Mouse (Mus musculus): ENCODE data around the gene Bcas2. TPM values are rescaled to one million over a fixed set of nuclear protein-coding genes. Genes with fewer than 3 reads are reported as not detected.
"Not testable (repeated sequence)": the region's sequence is repeated elsewhere in the genome, so short reads cannot be mapped to it uniquely, and the experiment has no call there.

The Bcas2 gene
- polyA plus RNA-seq, 1 experiment from 2014 or later: 196 TPM

DNA sequence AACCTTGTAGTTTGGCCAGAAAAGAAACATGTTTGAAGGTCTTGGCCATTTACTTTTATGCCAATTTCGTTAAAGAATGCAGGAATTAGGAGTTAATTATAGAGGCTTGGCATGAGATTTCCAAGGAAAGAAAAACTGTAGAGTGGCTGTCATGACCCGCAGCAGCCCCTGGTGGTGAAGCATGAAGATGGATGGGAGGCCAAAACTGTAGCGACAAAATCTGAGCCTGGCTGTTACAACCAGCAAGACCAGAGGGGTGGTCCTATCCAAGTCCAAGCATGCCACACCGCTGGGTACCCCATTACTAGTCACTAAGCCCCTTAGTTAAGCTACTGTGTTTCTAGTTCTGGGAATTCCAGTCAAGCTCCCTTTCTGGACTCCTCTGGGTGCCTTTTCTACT, 9.7 kb downstream of the Bcas2 start:
- Histone ChIP-seq H3K36me3 (ENCODE audit: control insufficient read depth, insufficient read depth, low read length) (peaks cover 31% of the 10 kb centered on the region), H3K27ac (ENCODE audit: low read depth, low read length) (no peak overlapping the region), H3K9me3 (replicated peaks; ENCODE audit: control insufficient read depth, low read length) (no peaks in the 10 kb centered on the region), H3K4me1 (ENCODE audit: control insufficient read depth, insufficient read depth, low read length) (no peaks in the 10 kb centered on the region), H3K4me3 (ENCODE audit: low read depth, low read length) (no peak overlapping the region), H3K4me2 (ENCODE audit: low read length) (no peak overlapping the region), H3K9ac (ENCODE audit: low read length) (no peak overlapping the region), H3K27me3 (replicated peaks; ENCODE audit: control insufficient read depth, insufficient read depth, low read length) (no peaks in the 10 kb centered on the region)
- DNase-seq (ENCODE audit: low spot score): no peak
- no peak for ATAC-seq
- WGBS: 58% methylated on average over 4 of the region's 4 CpGs

DNA sequence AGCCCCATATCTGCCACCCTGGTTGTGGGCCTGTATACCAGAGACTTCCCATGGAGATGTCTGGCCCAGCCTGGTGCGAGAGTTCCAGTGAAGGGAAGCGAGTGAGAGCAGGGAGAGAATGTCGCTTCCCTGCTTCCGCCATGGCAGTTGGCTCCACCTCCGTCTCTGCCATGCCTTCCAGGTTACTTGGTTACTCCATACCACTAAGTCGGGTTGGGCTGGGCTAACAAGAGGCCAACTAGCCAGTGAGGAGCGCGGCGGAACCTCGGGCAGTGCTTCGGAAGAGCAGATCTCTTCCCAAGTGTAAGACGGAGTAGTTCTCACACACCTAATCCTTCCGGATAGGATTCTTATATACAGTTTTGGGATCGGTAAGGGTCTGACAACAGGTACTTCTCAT, 11.4 kb downstream of the Bcas2 start:
- Histone ChIP-seq H3K9me3 (replicated peaks; ENCODE audit: control insufficient read depth, low read length) (no peaks in the 10 kb centered on the region), H3K4me3 (ENCODE audit: low read depth, low read length) (no peak overlapping the region), H3K9ac (ENCODE audit: low read length) (no peak overlapping the region), H3K27ac (ENCODE audit: low read depth, low read length) (no peak overlapping the region), H3K27me3 (replicated peaks; ENCODE audit: control insufficient read depth, insufficient read depth, low read length) (no peaks in the 10 kb centered on the region), H3K36me3 (ENCODE audit: control insufficient read depth, insufficient read depth, low read length) (peaks cover 15% of the 10 kb centered on the region), H3K4me2 (ENCODE audit: low read length) (no peak overlapping the region), H3K4me1 (ENCODE audit: control insufficient read depth, insufficient read depth, low read length) (no peaks in the 10 kb centered on the region)
- no peak for ATAC-seq
- no peak for DNase-seq (ENCODE audit: low spot score)
- WGBS: 85% methylated on average over 14 of the region's 14 CpGs

DNA sequence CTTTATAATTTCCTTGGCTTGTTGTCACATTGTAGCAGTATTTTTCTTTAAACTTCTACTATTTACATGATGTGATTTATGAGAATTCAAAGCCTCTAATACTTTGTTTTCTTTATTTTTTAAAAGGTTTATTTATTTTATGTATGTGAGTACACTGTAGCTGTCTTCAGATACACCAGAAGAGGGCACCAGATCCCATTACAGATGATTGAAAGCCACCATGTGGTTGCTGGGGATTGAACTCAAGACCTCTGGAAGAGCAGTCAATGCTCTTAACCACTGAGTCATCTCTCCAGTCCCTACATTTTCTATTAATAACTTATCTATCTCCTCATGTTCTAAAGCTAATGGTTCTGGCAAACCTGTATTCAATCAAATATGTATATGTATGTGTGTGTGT, 13.0 kb downstream of the Bcas2 start:
- H3K9ac ChIP-seq (ENCODE audit: low read length); H3K4me2 ChIP-seq (ENCODE audit: low read length); H3K4me1 ChIP-seq (ENCODE audit: control insufficient read depth, insufficient read depth, low read length); H3K27ac ChIP-seq (ENCODE audit: low read depth, low read length); DNase-seq (ENCODE audit: low spot score); H3K27me3 ChIP-seq (replicated peaks; ENCODE audit: control insufficient read depth, insufficient read depth, low read length); H3K36me3 ChIP-seq (ENCODE audit: control insufficient read depth, insufficient read depth, low read length); H3K4me3 ChIP-seq (ENCODE audit: low read depth, low read length); H3K9me3 ChIP-seq (replicated peaks; ENCODE audit: control insufficient read depth, low read length); ATAC-seq: not testable (repeated sequence)

DNA sequence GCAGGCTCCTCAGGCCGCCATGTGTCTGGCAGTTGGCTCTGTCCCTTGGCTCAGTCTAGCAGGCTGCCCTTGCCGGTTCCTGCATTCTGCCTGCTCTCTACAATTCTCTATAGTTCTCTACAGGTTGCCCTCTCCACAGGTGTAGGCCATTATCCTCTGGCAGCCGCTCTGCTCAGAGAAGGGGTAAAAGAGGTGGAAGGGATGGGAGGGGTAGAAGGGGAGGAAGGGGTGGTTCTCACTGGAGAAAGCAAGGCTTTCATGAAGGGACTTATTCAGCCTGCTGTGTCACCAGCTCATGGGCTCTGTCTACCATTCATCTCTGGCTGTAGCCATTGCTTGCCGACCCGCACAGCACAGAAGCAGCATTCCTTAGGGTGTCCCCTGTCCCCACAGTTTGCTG, 17.0 kb downstream of the Bcas2 start:
- no peak for ATAC-seq
- H3K27me3 ChIP-seq (replicated peaks; ENCODE audit: control insufficient read depth, insufficient read depth, low read length): no peaks in the 10 kb centered on the region
- 46% methylated on average over 5 of the region's 5 CpGs for WGBS
- no peaks in the 10 kb centered on the region for H3K36me3 ChIP-seq (ENCODE audit: control insufficient read depth, insufficient read depth, low read length)
- no peak overlapping the region for H3K9ac ChIP-seq (ENCODE audit: low read length)
- H3K4me2 ChIP-seq (ENCODE audit: low read length): no peak overlapping the region
- H3K27ac ChIP-seq (ENCODE audit: low read depth, low read length): no peak overlapping the region
- DNase-seq (ENCODE audit: low spot score): no peak
- no peaks in the 10 kb centered on the region for H3K4me1 ChIP-seq (ENCODE audit: control insufficient read depth, insufficient read depth, low read length)
- H3K9me3 ChIP-seq (replicated peaks; ENCODE audit: control insufficient read depth, low read length): no peaks in the 10 kb centered on the region
- no peak overlapping the region for H3K4me3 ChIP-seq (ENCODE audit: low read depth, low read length)

DNA sequence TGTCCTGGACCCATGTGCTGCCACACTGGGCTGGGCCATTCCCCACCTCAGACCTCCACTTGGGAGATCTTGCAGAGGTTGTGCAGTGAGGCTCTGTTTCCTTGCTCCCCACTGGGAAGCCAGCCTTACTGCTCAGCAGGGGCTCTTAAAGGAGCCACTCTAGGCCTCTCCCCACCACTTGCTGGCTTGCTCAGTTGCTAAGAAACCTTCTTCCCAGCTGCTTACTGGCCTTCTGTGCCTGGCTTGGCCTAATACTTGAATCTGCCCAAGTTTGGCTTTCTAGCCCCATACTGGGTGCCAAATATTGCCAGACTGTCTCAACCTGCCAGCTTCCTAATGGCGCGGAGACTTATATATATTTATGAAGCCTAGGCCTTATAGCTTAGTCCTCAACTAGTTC, 17.4 kb downstream of the Bcas2 start:
- H3K9me3 ChIP-seq (replicated peaks; ENCODE audit: control insufficient read depth, low read length): no peaks in the 10 kb centered on the region
- no peak for DNase-seq (ENCODE audit: low spot score)
- H3K4me1 ChIP-seq (ENCODE audit: control insufficient read depth, insufficient read depth, low read length): no peaks in the 10 kb centered on the region
- no peak overlapping the region for H3K4me3 ChIP-seq (ENCODE audit: low read depth, low read length)
- ATAC-seq: no peak
- no peak overlapping the region for H3K4me2 ChIP-seq (ENCODE audit: low read length)
- no peaks in the 10 kb centered on the region for H3K36me3 ChIP-seq (ENCODE audit: control insufficient read depth, insufficient read depth, low read length)
- no peak overlapping the region for H3K9ac ChIP-seq (ENCODE audit: low read length)
- H3K27me3 ChIP-seq (replicated peaks; ENCODE audit: control insufficient read depth, insufficient read depth, low read length): no peaks in the 10 kb centered on the region
- H3K27ac ChIP-seq (ENCODE audit: low read depth, low read length): no peak overlapping the region
- 80% methylated on average over 2 of the region's 2 CpGs for WGBS

DNA sequence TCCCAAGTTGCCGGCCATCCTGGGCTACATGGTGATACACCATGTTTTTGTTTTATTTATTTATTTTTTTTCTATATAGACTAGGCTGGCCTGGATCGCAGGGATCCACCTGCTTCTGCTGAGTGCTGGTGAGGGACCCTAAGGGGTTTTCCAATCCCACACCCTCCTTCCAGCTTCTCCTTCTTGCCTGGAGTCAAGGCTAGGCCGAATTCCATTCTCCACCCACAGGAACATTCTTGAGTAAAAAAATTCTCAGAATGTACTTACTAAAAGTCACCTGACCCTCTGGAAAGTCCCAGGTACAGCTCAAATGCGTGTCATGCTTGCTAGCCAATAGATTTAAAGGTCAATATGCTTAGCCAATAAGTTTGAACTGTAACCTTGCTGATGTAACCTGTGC, 20.7 kb downstream of the Bcas2 start:
- Histone ChIP-seq H3K9me3 (replicated peaks; ENCODE audit: control insufficient read depth, low read length) (no peaks in the 10 kb centered on the region), H3K4me1 (ENCODE audit: control insufficient read depth, insufficient read depth, low read length) (no peaks in the 10 kb centered on the region), H3K27ac (ENCODE audit: low read depth, low read length) (no peak overlapping the region), H3K36me3 (ENCODE audit: control insufficient read depth, insufficient read depth, low read length) (no peaks in the 10 kb centered on the region), H3K4me2 (ENCODE audit: low read length) (no peak overlapping the region), H3K27me3 (replicated peaks; ENCODE audit: control insufficient read depth, insufficient read depth, low read length) (no peaks in the 10 kb centered on the region), H3K4me3 (ENCODE audit: low read depth, low read length) (no peak overlapping the region), H3K9ac (ENCODE audit: low read length) (no peak overlapping the region)
- ATAC-seq (no peak), DNase-seq (ENCODE audit: low spot score) (no peak)
- WGBS: 86% methylated on average over 4 of the region's 4 CpGs

DNA sequence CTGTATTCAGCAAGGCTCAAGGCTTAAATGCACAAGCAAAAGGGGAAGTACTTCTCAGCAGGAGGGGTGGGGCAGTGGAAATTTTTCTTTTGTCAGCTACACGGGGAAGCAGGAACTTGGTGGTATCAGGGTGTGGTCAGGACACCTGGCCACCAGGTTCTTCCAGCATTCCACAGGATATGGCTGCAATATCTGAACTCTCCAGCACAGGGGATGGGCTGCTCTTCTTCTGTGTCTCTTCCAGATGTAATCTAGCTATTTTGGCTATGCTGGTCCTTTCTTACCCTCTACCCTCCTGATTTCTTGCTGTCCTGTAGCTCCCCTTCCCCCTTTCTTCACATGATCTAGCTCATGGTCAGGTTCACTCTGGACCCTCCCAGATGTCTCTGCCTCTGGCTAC, 21.7 kb downstream of the Bcas2 start:
- Histone ChIP-seq H3K36me3 (ENCODE audit: control insufficient read depth, insufficient read depth, low read length) (no peaks in the 10 kb centered on the region), H3K9ac (ENCODE audit: low read length) (no peak overlapping the region), H3K27me3 (replicated peaks; ENCODE audit: control insufficient read depth, insufficient read depth, low read length) (no peaks in the 10 kb centered on the region), H3K9me3 (replicated peaks; ENCODE audit: control insufficient read depth, low read length) (no peaks in the 10 kb centered on the region), H3K4me2 (ENCODE audit: low read length) (no peak overlapping the region), H3K27ac (ENCODE audit: low read depth, low read length) (no peak overlapping the region), H3K4me1 (ENCODE audit: control insufficient read depth, insufficient read depth, low read length) (no peaks in the 10 kb centered on the region), H3K4me3 (ENCODE audit: low read depth, low read length) (no peak overlapping the region)
- ATAC-seq (no peak), DNase-seq (ENCODE audit: low spot score) (no peak)
- WGBS: 80% methylated on average over 1 of the region's 1 CpGs

DNA sequence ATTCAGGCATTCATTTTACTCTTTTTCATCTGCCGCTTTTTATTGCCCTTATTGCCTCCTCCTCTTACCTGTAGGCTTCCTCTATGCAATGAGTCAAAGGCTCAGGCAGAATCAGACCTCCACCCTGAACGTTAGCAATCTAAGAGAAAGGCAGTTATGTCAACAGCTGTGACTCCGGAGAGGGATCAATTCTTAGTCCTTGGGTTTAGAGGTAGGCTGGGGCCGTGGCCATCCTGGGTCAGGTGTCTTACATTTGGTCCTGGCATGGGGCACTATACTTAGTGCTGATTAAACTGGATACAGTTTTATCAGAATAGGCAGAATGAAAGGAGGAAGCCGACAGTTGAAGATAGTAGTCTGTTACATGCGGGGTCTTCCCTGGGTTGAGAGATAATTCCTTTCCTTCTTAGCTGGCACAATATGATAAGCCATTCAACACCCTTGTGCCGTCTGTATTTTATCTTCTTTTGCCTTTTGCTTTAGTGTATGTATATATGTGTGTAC, 24.9 kb downstream of the Bcas2 start:
- ATAC-seq (no peak), DNase-seq (ENCODE audit: low spot score) (no peak)
- Histone ChIP-seq H3K4me2 (ENCODE audit: low read length) (no peak overlapping the region), H3K27me3 (replicated peaks; ENCODE audit: control insufficient read depth, insufficient read depth, low read length) (no peaks in the 10 kb centered on the region), H3K4me3 (ENCODE audit: low read depth, low read length) (no peak overlapping the region), H3K27ac (ENCODE audit: low read depth, low read length) (no peak overlapping the region), H3K9me3 (replicated peaks; ENCODE audit: control insufficient read depth, low read length) (no peaks in the 10 kb centered on the region), H3K9ac (ENCODE audit: low read length) (no peak overlapping the region), H3K36me3 (ENCODE audit: control insufficient read depth, insufficient read depth, low read length) (no peaks in the 10 kb centered on the region), H3K4me1 (ENCODE audit: control insufficient read depth, insufficient read depth, low read length) (no peaks in the 10 kb centered on the region)
- WGBS: 82% methylated on average over 7 of the region's 7 CpGs

DNA sequence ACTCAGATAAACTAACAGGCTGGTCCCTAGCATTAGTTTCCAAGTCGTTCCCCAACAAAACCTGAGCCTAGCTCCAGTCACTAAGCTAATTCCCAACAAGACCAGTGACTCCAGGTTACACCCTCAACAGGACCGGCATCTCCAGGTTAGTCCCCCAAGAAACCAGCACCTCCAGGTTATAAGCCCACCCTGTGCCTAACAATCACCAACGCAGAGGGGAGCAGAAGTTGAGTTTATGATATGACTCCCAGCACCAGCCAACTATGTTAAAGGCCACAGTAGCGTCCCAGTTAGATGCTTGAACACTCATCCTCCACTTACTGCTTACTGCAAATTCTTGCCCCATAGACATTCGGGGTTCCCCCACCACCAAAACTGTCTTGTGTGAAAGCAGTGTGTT, 27.9 kb downstream of the Bcas2 start:
- H3K4me1 ChIP-seq (ENCODE audit: control insufficient read depth, insufficient read depth, low read length): no peaks in the 10 kb centered on the region
- H3K36me3 ChIP-seq (ENCODE audit: control insufficient read depth, insufficient read depth, low read length): no peaks in the 10 kb centered on the region
- DNase-seq (ENCODE audit: low spot score) (no peak), ATAC-seq (no peak)
- H3K4me2 ChIP-seq (ENCODE audit: low read length): no peak overlapping the region
- no peaks in the 10 kb centered on the region for H3K27me3 ChIP-seq (replicated peaks; ENCODE audit: control insufficient read depth, insufficient read depth, low read length)
- no peak overlapping the region for H3K27ac ChIP-seq (ENCODE audit: low read depth, low read length)
- H3K9ac ChIP-seq (ENCODE audit: low read length): no peak overlapping the region
- no peak overlapping the region for H3K4me3 ChIP-seq (ENCODE audit: low read depth, low read length)
- no peaks in the 10 kb centered on the region for H3K9me3 ChIP-seq (replicated peaks; ENCODE audit: control insufficient read depth, low read length)
- 92% methylated on average over 5 of the region's 5 CpGs for WGBS

Measured in forebrain, embryonic 14.5 days (tissue).